Mouse (Mus musculus) cerebellum, adult 11 months (tissue): ENCODE measurements around the gene Ccdc194.

Source experiments
- DNase-seq: peaks from one replicate; pipeline ENCODE4 v3.0.0; 2022

The Ccdc194 gene

GRCm38 (mm10) chr8:71525226-71526050 is at the start of gene Ccdc194:
Gene Ccdc194, minus strand, starts transcription at chr8:71525711.
- no peak for DNase-seq

- DNase-seq, result no peak
Observed at GRCm38 (mm10) chr8:71575020-71575419, 49.5 kb upstream of the Ccdc194 start.

- DNase-seq, result no peak
Observed at GRCm38 (mm10) chr8:71574426-71574825, 48.9 kb upstream of the Ccdc194 start.

- peak; percentile 64 for DNase-seq
Observed at GRCm38 (mm10) chr8:71572847-71573633, 47.5 kb upstream of the Ccdc194 start.

- DNase-seq, result no peak
Observed at GRCm38 (mm10) chr8:71572077-71572476, 46.6 kb upstream of the Ccdc194 start.

GRCm38 (mm10) chr8:71570291-71570954 is 44.9 kb upstream of the Ccdc194 start:
- DNase-seq, result peak; percentile 97

- DNase-seq, result peak; percentile 96
Observed at GRCm38 (mm10) chr8:71569366-71570290, 44.1 kb upstream of the Ccdc194 start.

- peak; percentile 51 for DNase-seq
Observed at GRCm38 (mm10) chr8:71568941-71569340, 43.4 kb upstream of the Ccdc194 start.

- peak; percentile 63 for DNase-seq
Observed at GRCm38 (mm10) chr8:71568387-71568937, 43.0 kb upstream of the Ccdc194 start, which contains the start of gene Slc27a1. Gene Slc27a1, plus strand, starts transcription at chr8:71568882.

GRCm38 (mm10) chr8:71567587-71567986 is 42.1 kb upstream of the Ccdc194 start:
- DNase-seq, result no peak

- DNase-seq, result no peak
Observed at GRCm38 (mm10) chr8:71566501-71566900, 41.0 kb upstream of the Ccdc194 start, which contains the start of gene Nxnl1. Gene Nxnl1, minus strand, starts transcription at chr8:71566601.

GRCm38 (mm10) chr8:71563992-71564391 is 38.5 kb upstream of the Ccdc194 start:
- no peak for DNase-seq

- DNase-seq, result peak; percentile 79
Observed at GRCm38 (mm10) chr8:71562751-71563150, 37.2 kb upstream of the Ccdc194 start.

GRCm38 (mm10) chr8:71561401-71561800 is 35.9 kb upstream of the Ccdc194 start:
- no peak for DNase-seq

GRCm38 (mm10) chr8:71560765-71561164 is 35.3 kb upstream of the Ccdc194 start:
- DNase-seq, result no peak

GRCm38 (mm10) chr8:71560071-71560470 is 34.6 kb upstream of the Ccdc194 start:
- DNase-seq, result no peak

- no peak for DNase-seq
Observed at GRCm38 (mm10) chr8:71558958-71559690, 33.6 kb upstream of the Ccdc194 start.

- no peak for DNase-seq
Observed at GRCm38 (mm10) chr8:71558071-71558957, 32.8 kb upstream of the Ccdc194 start, which contains the start of gene Tmem221. Gene Tmem221, minus strand, starts transcription at chr8:71558871.

GRCm38 (mm10) chr8:71554644-71555043 is 29.1 kb upstream of the Ccdc194 start:
- no peak for DNase-seq

- no peak for DNase-seq
Observed at GRCm38 (mm10) chr8:71554001-71554400, 28.5 kb upstream of the Ccdc194 start.
